ENCODE assay signal across 17 mouse cellular contexts in genomic region chr3:9481956-9482355, GRCm38 (mm10).
A peak's percentile ranks its signal among the peaks of the same experiment; 100 is the strongest.
DNase-seq lines count a peak whose midpoint lies in the region; ATAC-seq and TF ChIP-seq lines count a peak whose summit lies in the region.
"Had no signal": no experiment of that assay in that cellular context is flagged by ENCODE, and none has a peak within 500 bp of the region (broad histone marks: within the 10 kb centered on the region; RNA-seq: fewer than 3 reads in every experiment).

No protein-coding gene starts in this region.

- no peaks in the 10 kb centered on the region for H3K36me3 ChIP-seq in forebrain, embryonic 11.5 days (ENCODE audit: control insufficient read depth, insufficient read depth, low read length)
- H3K36me3 ChIP-seq in forebrain, embryonic 10.5 days (replicated peaks): no peaks in the 10 kb centered on the region
- H3K36me3 ChIP-seq in heart, embryonic 13.5 days: no peaks in the 10 kb centered on the region
- no peaks in the 10 kb centered on the region; the same call in 1 of the 2 replicates for H3K36me3 ChIP-seq in heart, embryonic 11.5 days (ENCODE audit: control insufficient read depth, insufficient read depth, low read length)
- no peaks in the 10 kb centered on the region for H3K36me3 ChIP-seq in midbrain, embryonic 11.5 days (ENCODE audit: control insufficient read depth, insufficient read depth, low read length)
- no peaks in the 10 kb centered on the region for H3K36me3 ChIP-seq in midbrain, postnatal 0 days (ENCODE audit: insufficient read depth, low read length)
- H3K36me3 ChIP-seq: embryonic facial prominence, embryonic 12.5 days; embryonic facial prominence, embryonic 15.5 days; hindbrain, embryonic 13.5 days; intestine, embryonic 15.5 days had no signal

- no peak for ATAC-seq in forebrain, embryonic 11.5 days (replicated peaks; ENCODE audit: low FRiP score)
- no peak for ATAC-seq in heart, embryonic 13.5 days (ENCODE audit: extremely low read depth, insufficient number of reproducible peaks, low FRiP score, low TSS enrichment)
- no peak for ATAC-seq in heart, embryonic 11.5 days (replicated peaks; ENCODE audit: insufficient number of reproducible peaks, low FRiP score, low TSS enrichment)
- ATAC-seq in midbrain, embryonic 11.5 days (ENCODE audit: low FRiP score): no peak
- no peak for ATAC-seq in midbrain, postnatal 0 days (ENCODE audit: low FRiP score)
- ATAC-seq: forebrain, embryonic 13.5 days; forebrain, embryonic 16.5 days; intestine, embryonic 15.5 days; Patski had no signal

- H3K9me3 ChIP-seq in forebrain, embryonic 11.5 days (ENCODE audit: control insufficient read depth, low read length): no peaks in the 10 kb centered on the region
- no peaks in the 10 kb centered on the region; the same call in 1 of the 2 replicates for H3K9me3 ChIP-seq in forebrain, embryonic 10.5 days
- no peaks in the 10 kb centered on the region for H3K9me3 ChIP-seq in heart, embryonic 13.5 days
- H3K9me3 ChIP-seq in heart, embryonic 11.5 days (replicated peaks; ENCODE audit: control insufficient read depth, low read length): no peaks in the 10 kb centered on the region
- no peaks in the 10 kb centered on the region for H3K9me3 ChIP-seq in midbrain, embryonic 11.5 days (ENCODE audit: control insufficient read depth, low read length)
- no peaks in the 10 kb centered on the region for H3K9me3 ChIP-seq in midbrain, postnatal 0 days (ENCODE audit: low read length)
- H3K9me3 ChIP-seq: embryonic facial prominence, embryonic 12.5 days; embryonic facial prominence, embryonic 15.5 days; forebrain, embryonic 13.5 days; hindbrain, embryonic 10.5 days; hindbrain, embryonic 13.5 days; intestine, embryonic 15.5 days had no signal

- no peaks in the 10 kb centered on the region for H3K4me1 ChIP-seq in forebrain, embryonic 11.5 days (replicated peaks; ENCODE audit: control insufficient read depth, insufficient read depth, low read length)
- H3K4me1 ChIP-seq in forebrain, embryonic 10.5 days: no peaks in the 10 kb centered on the region
- peaks cover 34% of the 10 kb centered on the region for H3K4me1 ChIP-seq in heart, embryonic 13.5 days
- 0 out of 2 replicates have a peak, but pooled peaks cover 4% of the 10 kb centered on the region for H3K4me1 ChIP-seq in heart, embryonic 11.5 days (ENCODE audit: control insufficient read depth, insufficient read depth, low read length)
- H3K4me1 ChIP-seq in midbrain, embryonic 11.5 days (ENCODE audit: control insufficient read depth, insufficient read depth, low read length): no peaks in the 10 kb centered on the region
- no peaks in the 10 kb centered on the region for H3K4me1 ChIP-seq in midbrain, postnatal 0 days (ENCODE audit: insufficient read depth, low read length)
- H3K4me1 ChIP-seq: embryonic facial prominence, embryonic 12.5 days; embryonic facial prominence, embryonic 15.5 days; forebrain, embryonic 13.5 days; hindbrain, embryonic 10.5 days; intestine, embryonic 15.5 days had no signal

- WGBS in forebrain, embryonic 11.5 days: 85% methylated on average over 4 of the region's 4 CpGs
- 86% methylated on average over 4 of the region's 4 CpGs for WGBS in forebrain, embryonic 10.5 days
- WGBS in heart, embryonic 13.5 days: 80% methylated on average over 4 of the region's 4 CpGs
- 88% methylated on average over 4 of the region's 4 CpGs for WGBS in heart, embryonic 11.5 days (ENCODE audit: insufficient replicate concordance)
- 88% methylated on average over 4 of the region's 4 CpGs for WGBS in midbrain, embryonic 11.5 days
- WGBS in midbrain, postnatal 0 days: 82% methylated on average over 4 of the region's 4 CpGs

- no peak overlapping the region for H3K9ac ChIP-seq in forebrain, embryonic 11.5 days (ENCODE audit: low read length)
- H3K9ac ChIP-seq in heart, embryonic 13.5 days: no peak overlapping the region
- no peak overlapping the region for H3K9ac ChIP-seq in heart, embryonic 11.5 days (ENCODE audit: low read depth, low read length)
- H3K9ac ChIP-seq in midbrain, embryonic 11.5 days (ENCODE audit: low read length): no peak overlapping the region
- no peak overlapping the region for H3K9ac ChIP-seq in midbrain, postnatal 0 days (replicated peaks; ENCODE audit: low read length, poor library complexity, severe bottlenecking)
- H3K9ac ChIP-seq: embryonic facial prominence, embryonic 12.5 days; embryonic facial prominence, embryonic 15.5 days; forebrain, embryonic 13.5 days; hindbrain, embryonic 13.5 days; intestine, embryonic 15.5 days had no signal

- DNase-seq in forebrain, embryonic 11.5 days (ENCODE audit: low spot score): peak; percentile 16
- DNase-seq in forebrain, embryonic 10.5 days (ENCODE audit: extremely low spot score, low spot score): no peak
- DNase-seq in midbrain, embryonic 11.5 days (ENCODE audit: low spot score, missing footprints): peak; percentile 57
- no peak for DNase-seq in midbrain, postnatal 0 days (ENCODE audit: low spot score)
- no peak for DNase-seq in embryo, embryonic 10 days (ENCODE audit: low spot score)
- DNase-seq: adrenal gland, postnatal 36 days; cerebellum, adult 9-10 months had no signal

- H3K27ac ChIP-seq in forebrain, embryonic 11.5 days (ENCODE audit: low read depth, low read length): no peak overlapping the region
- H3K27ac ChIP-seq in forebrain, embryonic 10.5 days: no peak overlapping the region
- 0 out of 2 replicates have a peak overlapping the region, but pooled peaks have one; percentile 20 for H3K27ac ChIP-seq in heart, embryonic 13.5 days (replicated peaks)
- no peak overlapping the region for H3K27ac ChIP-seq in heart, embryonic 11.5 days (ENCODE audit: low read depth, low read length)
- no peak overlapping the region for H3K27ac ChIP-seq in midbrain, embryonic 11.5 days (ENCODE audit: low read depth, low read length)
- H3K27ac ChIP-seq in midbrain, postnatal 0 days (ENCODE audit: low read depth, low read length): no peak overlapping the region
- H3K27ac ChIP-seq: embryonic facial prominence, embryonic 12.5 days; embryonic facial prominence, embryonic 15.5 days; forebrain, embryonic 13.5 days; hindbrain, embryonic 10.5 days; hindbrain, embryonic 13.5 days; intestine, embryonic 15.5 days had no signal

- no peak overlapping the region for H3K4me2 ChIP-seq in forebrain, embryonic 11.5 days (ENCODE audit: low read depth, low read length, severe bottlenecking)
- H3K4me2 ChIP-seq in heart, embryonic 13.5 days: no peak overlapping the region
- no peak overlapping the region for H3K4me2 ChIP-seq in heart, embryonic 11.5 days
- H3K4me2 ChIP-seq in midbrain, embryonic 11.5 days: no peak overlapping the region
- no peak overlapping the region for H3K4me2 ChIP-seq in midbrain, postnatal 0 days (ENCODE audit: low read depth, low read length, poor library complexity, severe bottlenecking)
- H3K4me2 ChIP-seq: embryonic facial prominence, embryonic 12.5 days; embryonic facial prominence, embryonic 15.5 days; forebrain, embryonic 13.5 days; hindbrain, embryonic 13.5 days; intestine, embryonic 15.5 days had no signal

- TF ChIP-seq CTCF in midbrain, postnatal 0 days (IDR thresholded peaks at IDR 0.05): no peak

- H3K4me3 ChIP-seq in forebrain, embryonic 11.5 days (ENCODE audit: low read depth, low read length): no peak overlapping the region
- no peak overlapping the region for H3K4me3 ChIP-seq in forebrain, embryonic 10.5 days
- H3K4me3 ChIP-seq in heart, embryonic 13.5 days: no peak overlapping the region
- H3K4me3 ChIP-seq in heart, embryonic 11.5 days (ENCODE audit: low read depth, low read length): no peak overlapping the region
- no peak overlapping the region for H3K4me3 ChIP-seq in midbrain, embryonic 11.5 days (ENCODE audit: low read depth, low read length)
- no peak overlapping the region for H3K4me3 ChIP-seq in midbrain, postnatal 0 days (ENCODE audit: low read depth, low read length)
- H3K4me3 ChIP-seq: embryonic facial prominence, embryonic 12.5 days; embryonic facial prominence, embryonic 15.5 days; forebrain, embryonic 13.5 days; hindbrain, embryonic 10.5 days; hindbrain, embryonic 13.5 days; intestine, embryonic 15.5 days had no signal

- no peaks in the 10 kb centered on the region for H3K27me3 ChIP-seq in forebrain, embryonic 11.5 days (ENCODE audit: control insufficient read depth, insufficient read depth, low read length)
- no peaks in the 10 kb centered on the region for H3K27me3 ChIP-seq in forebrain, embryonic 10.5 days (ENCODE audit: poor library complexity, severe bottlenecking)
- H3K27me3 ChIP-seq in heart, embryonic 13.5 days (replicated peaks): no peaks in the 10 kb centered on the region
- H3K27me3 ChIP-seq in heart, embryonic 11.5 days (ENCODE audit: control insufficient read depth, insufficient read depth, low read length): no peaks in the 10 kb centered on the region
- no peaks in the 10 kb centered on the region for H3K27me3 ChIP-seq in midbrain, embryonic 11.5 days (ENCODE audit: control insufficient read depth, insufficient read depth, low read length)
- no peaks in the 10 kb centered on the region for H3K27me3 ChIP-seq in midbrain, postnatal 0 days (ENCODE audit: insufficient read depth, low read length)
- H3K27me3 ChIP-seq: embryonic facial prominence, embryonic 12.5 days; embryonic facial prominence, embryonic 15.5 days; forebrain, embryonic 13.5 days; hindbrain, embryonic 13.5 days; intestine, embryonic 15.5 days; Patski had no signal

Comparison
In these comparisons a context has a peak if more than half of its experiments do, and no peak if none do; other contexts are left out.
1. DNase-seq: peak in forebrain, embryonic 11.5 days (single experiment) and midbrain, embryonic 11.5 days (single experiment); none in forebrain, embryonic 10.5 days (single experiment), midbrain, postnatal 0 days (single experiment) and embryo, embryonic 10 days (single experiment).